Mouse (Mus musculus): ENCODE data around the gene Dync1i1. TPM values are rescaled to one million over a fixed set of nuclear protein-coding genes. Genes with fewer than 3 reads are reported as not detected.

Dync1i1 gene
- polyA plus RNA-seq, 3 experiments from 2014 or later: not detected

DNA sequence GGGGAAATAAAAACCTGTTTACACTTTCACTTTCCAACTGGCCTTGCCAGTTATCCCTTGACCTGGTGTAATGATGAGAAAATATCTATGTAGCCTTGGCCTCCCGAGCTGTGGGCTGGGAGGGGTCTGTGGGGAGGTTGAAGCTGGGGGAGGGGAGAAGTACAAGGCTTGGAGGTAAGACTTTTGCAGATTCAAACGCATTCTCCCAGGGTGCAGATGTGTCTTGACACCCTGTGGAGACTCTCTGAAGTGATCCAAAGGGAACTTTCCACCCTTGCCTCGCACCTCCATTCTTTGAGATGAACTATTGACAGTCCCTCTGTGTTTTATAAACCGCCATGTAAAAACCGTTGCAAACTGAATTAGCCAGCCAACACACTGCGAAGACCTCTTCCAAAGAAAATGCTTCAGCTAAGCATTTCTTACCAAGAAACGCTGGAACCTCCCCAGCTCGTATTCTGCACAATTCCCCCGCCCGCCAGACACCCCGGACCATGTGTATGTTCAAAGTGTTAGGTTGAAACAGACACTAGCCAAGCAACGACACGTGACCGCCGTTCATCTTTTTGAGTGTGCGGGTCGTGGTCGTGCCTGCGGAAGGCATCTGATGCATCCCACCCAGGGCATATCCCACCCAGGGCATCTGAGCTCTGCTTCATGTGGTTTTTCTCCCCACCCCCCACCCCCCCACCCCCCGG lies 133.6 kb downstream of the Dync1i1 start:
- no peak for ATAC-seq

DNA sequence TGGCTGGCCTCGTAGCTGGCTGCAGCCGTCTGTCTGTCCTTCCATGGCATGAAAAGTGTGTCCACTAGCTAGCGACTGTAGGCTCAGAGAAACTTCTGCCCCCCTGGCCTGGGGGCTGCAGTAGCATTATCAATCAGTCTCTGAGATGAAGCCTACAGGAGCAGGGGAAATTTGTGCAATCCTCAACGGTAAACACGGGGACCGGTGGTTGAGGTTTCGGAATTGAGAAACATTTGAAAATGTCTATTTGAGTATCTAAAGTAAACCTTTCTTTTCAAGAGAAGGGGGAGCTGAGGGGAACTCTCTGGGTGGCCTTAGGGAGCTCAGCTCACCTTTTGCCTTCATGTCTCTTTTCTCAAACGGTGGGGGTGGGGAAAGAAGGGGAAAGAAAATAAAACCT lies 134.2 kb downstream of the Dync1i1 start:
- ATAC-seq: no peak

DNA sequence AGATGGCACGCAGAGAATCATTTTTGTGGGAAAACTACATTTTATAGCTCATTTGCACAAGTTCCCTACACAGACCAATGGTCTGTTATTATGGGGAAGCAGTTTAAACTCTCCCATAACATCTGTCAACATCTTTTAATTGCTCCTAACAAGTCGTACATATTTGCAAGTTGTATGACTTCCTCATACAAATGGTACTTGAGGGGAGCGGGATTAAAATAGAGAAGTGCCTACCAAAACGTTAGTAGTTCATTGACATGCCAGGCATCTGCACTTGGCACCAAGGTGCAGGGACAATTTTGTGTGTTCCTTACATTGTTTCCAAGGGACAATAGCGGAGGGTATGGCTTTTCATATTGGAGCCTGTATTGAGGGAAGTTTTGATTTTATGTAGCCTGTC lies 140.7 kb downstream of the Dync1i1 start:
- no peak for ATAC-seq

DNA sequence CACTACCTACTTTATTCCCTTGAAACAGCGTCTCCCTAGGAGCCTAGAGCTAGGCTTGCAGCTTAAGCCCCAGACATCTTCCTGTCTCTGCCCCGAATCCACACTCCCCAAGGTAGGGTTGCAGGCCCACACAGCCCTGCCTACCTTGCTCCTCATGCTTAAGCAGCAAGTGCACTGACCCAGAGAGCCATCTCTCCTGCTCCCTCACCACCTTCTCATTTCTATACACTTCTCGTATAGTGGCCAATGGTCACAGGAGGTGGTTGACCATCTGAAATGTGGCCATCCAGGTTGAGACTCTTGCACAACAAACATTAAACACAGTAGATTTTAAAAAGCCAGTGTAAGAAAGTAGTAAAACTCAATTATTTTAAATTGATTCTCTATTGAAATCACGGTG lies 141.8 kb downstream of the Dync1i1 start:
- ATAC-seq: no peak

DNA sequence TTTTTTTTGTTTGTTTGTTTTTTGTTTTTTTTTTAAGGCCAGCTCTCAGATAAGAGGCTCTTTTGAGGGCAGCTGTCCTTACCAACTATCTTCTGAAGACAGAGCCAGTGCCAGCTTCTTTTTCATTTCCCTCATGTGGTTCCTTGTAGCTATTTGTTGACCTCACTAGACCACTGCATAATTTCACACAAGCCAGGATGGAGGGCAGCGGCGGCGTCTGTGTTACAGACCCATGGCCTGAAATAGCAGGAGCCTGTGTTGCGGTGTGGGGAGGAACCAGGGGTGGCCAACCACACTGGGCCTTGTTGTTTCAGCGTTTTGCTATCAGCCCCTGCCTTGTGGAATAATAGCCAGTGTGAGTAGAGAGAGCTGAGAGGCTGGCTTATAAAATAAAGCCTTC lies 145.6 kb downstream of the Dync1i1 start:
- no peak for ATAC-seq

DNA sequence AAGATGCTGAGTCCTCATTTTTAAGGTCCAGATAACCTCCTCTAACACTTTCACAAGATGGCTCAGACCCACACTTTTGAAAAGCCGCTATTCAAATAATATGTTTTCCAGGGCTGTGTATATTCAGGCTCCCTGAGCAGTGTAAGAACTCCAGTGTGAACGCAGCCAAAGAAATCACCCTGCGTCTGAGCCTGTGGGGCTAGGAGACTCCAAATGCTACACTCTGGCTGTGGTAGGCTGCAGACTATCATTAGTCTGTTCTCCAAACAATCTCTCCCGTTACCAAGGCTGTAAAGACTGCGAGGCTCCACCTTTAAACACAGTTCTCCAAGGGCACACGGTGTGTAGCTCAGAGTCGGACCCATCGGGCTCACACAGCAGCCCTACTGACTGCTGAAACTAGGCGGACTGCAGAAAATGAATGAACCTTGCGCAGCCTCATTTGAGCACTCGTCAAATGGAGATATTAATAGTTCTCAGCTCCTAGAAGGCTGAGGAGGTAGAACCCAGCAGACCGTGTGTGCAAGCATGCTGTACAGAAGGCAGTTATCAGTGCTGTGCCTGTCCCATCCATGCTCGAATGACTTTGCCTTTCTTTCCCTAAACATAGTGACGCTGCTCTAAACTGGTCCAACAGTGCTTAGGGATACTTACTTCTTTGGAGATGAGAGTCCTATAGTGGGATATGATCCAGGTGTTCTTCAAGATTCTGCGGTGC lies 146.3 kb downstream of the Dync1i1 start:
- ATAC-seq: no peak

DNA sequence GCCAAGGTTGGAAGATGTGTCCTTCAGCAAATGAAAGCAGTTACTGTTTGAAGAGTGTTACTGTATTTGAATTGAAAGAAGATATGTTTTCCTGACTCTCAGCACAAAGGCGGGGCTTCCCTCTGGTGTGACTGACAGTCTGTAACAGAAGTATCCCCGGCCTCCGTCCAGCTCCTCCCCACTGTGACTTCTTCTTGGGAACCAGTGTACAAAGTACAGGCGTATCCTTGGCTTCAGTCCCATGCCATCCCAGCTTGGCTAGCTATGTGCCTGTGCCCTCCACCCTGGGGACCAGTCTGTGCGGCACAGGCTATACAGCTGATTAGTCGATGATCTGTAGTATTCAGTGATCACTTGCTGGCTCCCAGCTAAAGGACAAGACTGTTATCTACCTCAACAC lies 163.9 kb downstream of the Dync1i1 start:
- no peak for ATAC-seq

DNA sequence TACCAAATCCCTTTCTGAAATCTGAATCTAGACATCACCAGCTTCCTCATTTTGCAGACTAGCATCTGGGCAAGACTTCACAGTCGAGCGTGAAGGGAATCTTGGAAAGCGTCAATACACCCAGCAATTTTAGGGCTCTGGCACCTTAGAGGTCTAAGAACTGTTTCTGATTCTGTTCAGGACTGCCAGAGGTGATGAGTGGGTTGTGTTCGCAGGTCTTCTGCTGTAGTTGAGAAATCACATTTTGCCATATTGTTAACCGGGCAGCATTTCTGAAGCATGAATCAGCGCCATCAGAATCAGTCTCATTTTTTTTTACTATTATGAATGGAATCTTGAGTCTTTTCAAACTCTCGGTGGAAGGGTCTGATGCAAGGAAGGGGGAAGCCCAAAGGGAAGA lies 185.9 kb downstream of the Dync1i1 start:
- ATAC-seq: no peak

DNA sequence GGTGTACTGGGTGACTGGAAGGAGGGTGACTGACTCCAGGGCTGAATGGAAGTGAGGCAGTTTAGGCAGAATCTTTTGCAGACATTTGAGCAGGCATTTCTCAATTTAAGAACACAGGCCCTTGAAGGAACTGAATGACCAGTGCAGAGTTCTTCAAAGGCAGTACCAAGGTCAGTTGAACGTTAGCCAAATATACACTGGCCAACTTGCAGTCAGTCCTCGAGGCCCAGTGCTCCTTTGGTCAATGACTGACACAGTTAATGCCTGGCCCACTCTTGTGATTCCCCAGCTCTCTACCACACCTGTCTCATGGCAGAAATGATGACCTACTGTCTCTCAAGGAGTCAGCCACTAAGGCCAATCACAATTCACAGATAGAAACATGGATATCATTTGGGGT lies 189.6 kb downstream of the Dync1i1 start:
- ATAC-seq: no peak

DNA sequence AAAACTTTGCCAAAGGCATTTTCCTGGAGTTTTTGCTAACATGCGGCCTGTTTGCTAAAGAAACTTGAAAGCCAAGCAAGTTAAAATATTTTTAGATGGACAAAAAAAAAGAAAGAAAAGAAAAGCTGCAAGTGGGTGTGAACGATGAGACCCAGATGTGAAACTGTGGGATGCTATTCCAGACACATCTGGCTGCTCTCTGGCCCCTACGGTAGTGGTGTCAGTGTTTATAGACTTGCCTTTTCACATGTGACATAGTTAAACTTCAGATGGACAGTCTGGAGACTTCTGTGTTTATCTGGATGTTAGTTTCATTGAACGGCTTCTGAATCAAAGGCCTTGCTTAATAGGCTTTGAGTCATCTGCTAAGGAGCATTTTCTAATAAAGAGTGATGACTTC lies 195.2 kb downstream of the Dync1i1 start:
- ATAC-seq: no peak

DNA sequence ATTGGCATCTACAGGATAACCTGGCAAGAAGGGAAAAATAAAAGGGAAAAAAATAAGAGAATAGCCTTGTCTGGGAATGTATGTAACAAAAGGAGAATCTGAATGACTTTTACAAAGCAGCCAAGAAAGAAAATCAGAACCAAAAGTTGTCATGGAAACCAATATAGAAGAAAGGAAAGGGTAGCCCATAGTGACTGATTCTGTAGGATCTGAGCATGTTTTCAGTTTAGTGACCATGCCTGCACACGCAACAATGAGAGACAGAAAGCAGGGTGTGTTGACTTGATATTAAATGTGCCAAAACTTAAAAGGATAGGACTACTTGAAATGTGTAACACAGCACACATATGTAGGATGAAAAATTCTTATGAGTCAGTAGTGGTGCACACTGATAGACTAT lies 197.2 kb downstream of the Dync1i1 start:
- no peak for ATAC-seq

DNA sequence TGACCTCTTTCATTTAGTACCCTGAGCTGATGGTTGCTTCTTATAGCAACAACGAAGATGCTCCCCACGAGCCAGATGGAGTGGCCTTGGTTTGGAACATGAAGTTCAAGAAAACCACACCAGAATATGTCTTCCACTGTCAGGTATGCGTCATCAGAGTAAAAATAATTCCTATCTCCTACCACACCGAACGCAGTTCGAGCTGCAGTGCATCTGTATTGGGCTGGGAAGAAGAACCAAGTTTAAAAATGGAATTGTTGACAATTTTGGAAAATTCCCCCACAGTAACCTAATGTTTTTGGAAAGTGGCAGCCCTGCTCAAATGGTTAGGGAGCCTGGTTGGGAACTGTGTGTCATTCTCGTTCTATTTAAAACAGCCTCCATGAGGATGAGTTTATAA lies 197.7 kb downstream of the Dync1i1 start:
- ATAC-seq: no peak

DNA sequence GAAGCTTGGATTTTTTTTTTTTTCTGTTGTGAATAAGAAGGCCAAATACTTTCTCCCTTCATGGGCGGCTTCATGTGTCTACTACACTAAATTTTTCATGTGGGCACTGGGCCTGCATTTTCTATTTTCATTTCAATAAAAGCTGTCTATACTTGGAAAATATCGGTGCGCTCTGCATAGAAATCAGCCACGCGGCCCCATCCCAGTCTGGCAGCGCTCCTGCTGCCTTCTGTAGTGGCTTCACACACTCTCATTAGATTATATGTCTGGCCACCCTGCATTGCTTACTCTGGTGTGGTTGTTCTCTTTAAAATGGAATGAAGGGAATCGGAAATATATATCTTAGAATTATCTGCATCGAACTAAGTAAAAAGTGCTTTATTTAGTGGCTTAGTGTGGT lies 204.7 kb downstream of the Dync1i1 start:
- no peak for ATAC-seq

DNA sequence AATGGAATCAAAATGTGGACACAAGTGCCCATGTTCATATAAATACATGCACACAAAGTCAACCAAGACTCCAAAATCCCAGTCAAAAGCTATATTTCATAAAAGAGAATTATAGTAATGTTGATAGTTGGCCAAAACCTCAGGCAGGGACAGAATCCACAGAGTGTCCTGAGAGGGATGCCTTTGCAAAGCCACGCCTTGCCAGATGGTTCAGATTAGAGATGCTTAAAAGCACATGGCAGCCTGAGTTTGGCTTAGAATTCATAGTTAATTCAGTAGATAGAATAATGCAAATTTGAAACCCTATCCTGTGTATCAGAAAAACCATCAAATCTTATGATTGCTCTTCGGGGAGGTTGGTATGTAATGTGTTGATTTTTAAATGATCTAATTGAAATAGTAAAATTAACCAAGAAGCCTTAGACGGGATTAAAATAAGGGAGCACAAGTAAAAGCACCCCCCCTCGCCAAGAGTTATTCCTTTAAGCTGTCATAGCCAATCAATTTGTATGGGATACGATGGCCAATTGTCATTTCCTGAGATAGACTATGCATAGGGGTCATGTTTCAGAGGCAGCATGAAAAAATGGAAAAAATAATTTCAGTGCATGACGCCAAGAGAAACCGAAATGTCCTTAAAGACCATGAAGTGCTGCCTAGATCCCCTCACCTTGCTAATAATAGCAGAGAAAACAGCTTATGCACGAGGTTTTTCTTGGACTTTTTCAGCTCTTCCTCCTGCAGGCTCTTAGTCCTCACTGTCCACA lies 210.3 kb downstream of the Dync1i1 start:
- no peak for ATAC-seq

DNA sequence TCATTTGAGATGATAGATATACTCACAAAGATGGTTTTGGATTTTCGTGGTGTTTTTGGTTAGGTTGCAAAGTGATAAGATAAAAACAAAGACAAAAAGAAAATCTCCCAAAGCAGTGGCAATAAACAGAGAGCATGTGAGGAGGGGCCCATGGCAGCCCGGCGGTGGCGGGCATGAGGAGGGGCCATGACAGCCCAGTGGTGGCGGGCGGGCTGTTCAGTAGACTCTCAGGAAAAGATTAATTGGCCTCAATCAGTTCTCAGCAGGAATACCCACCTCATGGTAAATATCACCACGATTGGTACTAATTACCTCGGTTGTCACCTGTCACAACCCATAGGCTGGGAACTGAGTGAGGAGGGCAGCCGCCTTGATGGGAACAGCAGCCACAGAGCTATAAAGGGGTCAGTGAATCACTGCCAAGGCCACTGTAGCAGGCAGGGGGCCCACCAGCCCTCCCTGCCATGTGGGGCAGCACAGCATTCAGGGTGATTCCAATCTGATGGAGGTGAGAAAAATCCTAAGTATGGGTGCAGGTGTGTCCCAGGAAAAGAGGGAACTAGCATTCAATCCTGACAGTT lies 224.5 kb downstream of the Dync1i1 start:
- no peak for ATAC-seq

DNA sequence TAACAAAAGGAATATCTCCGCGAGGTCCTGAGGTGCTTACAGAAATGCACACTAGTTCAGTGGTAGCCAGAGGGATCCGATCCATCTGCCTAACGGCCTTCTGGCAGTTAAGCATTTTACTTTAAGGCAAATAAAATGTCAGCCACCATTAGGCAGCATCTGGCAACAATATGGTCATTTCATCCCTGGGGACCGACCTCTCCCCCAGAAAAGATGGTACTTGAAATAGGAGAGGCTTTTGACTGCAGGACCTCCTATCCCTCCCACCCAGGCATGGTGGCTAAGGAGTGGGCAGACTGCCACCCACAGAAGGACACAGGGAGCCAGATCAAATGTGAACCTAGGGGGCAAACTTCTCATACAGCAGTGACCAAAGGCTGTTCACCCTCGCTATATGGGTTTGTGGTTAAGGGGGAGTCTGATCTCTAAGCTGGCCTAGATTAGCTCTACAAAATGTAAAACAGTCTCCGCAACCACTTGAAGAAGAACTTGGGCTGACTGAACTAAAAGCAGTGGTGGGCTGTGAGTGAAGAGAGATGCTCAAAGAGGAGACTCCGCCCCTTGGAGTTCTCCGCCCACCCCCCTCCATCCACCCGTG lies 231.0 kb downstream of the Dync1i1 start:
- no peak for ATAC-seq

DNA sequence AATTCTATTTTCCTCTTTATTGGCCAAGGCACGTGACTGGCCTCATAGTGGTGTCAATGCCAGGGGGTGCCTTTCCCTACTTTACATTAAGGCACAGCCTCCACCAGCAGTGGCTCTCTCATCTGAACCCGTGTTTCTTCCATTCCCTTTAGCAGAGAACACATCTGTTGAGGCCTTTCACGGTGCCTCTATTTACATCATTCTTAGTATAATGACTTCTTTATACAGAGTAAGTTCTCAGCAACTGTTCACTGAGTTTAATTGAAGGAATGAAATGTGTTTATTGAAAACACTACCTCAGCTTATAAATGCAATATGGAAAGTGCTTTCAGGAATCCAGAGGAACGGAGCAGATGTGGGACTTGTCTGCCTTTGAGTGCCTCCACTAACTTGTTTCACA lies 235.3 kb downstream of the Dync1i1 start:
- no peak for ATAC-seq

DNA sequence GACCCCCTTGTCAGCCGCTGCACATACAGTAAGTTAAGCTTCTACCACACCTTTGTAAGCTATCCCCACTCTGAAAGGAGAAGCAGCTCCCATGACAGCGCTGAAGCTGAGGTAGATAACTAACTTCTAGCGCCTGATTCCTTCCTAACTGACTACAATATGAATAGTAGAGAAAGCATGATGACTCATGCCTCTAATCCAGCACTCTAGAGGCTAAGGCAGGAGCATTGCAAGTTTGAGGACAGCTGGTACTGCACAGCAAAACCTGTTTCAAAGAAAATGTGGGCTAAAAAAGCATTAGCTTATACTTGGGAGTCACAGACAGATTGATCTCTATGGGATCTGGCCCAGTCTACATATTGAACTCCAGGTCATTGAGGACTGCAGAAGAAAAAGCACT lies 236.5 kb downstream of the Dync1i1 start:
- no peak for ATAC-seq

DNA sequence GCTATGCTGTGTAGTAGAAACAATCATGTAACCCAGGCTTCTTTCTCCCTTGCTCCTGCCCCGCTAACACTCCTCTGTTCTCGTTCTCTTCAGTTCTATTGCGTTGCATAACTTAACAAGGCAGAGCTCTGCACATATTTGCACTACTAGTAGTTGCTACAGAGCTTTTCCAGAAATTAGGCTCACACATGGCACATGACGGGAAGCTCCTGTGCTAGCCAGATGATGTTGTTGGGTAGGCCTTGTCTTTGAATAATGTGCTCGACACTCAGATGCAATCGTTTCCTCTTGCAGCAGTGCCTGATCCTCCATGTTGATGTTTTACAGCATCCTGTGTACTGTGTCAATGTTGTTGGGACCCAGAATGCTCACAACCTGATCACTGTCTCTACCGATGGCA lies 240.9 kb downstream of the Dync1i1 start:
- ATAC-seq: no peak

DNA sequence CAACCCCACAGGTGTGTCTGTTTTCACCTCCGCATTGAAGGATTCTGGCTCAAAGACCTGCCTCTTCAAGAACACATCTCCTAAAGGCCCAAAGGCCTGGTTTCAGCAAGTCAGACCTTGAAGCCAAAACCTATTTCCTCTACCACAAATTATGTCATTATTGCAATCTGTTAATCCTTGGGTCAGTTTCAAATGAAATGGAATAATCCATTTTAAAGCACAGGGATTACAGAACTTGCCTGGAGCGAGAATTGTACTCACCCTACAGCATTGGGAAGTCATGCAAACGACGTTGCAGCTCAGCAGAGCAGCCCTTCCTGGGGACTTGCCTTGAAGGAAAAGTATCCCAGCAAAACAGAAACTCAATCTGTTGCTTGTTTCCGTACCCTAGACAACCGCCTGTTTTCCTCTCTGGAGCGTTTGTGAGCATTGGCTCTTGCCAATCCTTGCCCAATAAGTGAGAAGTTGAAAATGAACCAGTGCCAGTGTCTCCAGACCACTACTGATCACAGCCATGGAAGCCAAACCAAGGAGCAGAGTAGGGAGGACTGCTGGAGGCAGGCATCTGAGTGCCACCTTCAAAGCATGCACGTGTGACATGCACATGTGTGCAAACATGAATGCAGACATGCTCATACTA lies 241.5 kb downstream of the Dync1i1 start:
- ATAC-seq: no peak

DNA sequence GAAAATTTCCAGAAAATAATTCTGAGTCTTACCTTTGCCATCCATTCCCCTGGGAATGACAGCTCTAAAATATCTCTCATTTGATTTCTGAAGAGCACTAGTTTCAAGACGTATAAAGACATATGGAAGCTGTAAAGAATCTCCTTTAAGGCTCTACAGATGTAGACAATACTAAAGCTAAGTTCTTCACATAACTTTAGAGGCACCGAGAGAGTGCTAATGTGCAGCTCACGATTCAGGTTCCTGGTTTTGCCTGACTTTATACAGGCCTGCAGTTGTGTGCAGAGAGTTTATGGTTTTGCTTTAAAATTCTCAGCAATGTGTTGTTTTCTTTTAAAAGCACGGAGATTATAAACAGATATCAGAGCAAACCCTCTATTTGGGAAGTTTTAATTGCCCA lies 242.1 kb downstream of the Dync1i1 start:
- no peak for ATAC-seq

DNA sequence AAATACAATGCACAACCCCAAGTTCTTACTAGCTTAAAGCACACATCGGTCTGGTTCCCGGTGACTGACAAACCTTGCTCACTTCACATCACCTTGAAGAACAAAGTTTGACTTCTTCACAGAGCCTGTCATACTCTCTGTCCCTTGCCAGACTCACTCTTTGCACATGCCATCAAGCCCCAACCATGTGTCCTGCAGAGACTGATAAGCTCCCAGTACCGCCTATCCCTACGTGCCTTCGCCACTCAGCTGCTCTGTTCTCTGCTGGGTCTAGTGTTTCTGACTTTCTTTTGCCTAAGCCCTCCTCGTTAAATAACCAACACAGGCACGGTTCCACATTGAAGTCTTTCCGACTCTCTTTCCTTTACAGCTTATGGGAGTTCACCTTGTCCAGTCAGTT lies 244.2 kb downstream of the Dync1i1 start:
- ATAC-seq: no peak

DNA sequence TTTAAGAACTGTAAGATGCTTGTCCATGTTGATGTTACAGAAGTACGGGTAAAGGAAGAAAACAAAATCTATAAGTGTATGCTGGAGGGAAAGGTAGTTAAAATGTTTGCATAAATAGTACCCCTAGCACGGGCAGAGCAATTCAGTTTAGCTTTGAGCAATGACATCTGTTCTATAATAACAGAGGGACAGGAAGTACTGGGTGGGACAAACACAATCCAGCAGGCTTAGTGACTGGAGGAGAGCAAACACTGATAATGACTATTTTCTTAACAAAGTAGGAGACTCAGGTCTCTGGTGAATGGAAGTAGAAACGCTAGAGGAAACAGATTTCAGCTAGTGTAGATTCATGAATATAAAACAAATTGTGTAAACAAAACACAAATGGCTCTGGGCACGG lies 250.8 kb downstream of the Dync1i1 start:
- ATAC-seq: no peak

All from inflammation-experienced regulatory T-cells, adult 6 months (primary cell).